Mouse (Mus musculus) CD4-positive, CD25-positive, alpha-beta regulatory T cell, adult 2 months (primary cell): ENCODE results near the gene Btbd35f7.
"Not testable (repeated sequence)": the region's sequence is repeated elsewhere in the genome, so short reads cannot be mapped to it uniquely, and the experiment has no call there.

Source experiments
- DNase-seq: peaks from one replicate; pipeline ENCODE4 v3.0.0-alpha.2; 2012; ENCODE audit warnings: low read depth, low spot score

Btbd35f7 gene

DNA sequence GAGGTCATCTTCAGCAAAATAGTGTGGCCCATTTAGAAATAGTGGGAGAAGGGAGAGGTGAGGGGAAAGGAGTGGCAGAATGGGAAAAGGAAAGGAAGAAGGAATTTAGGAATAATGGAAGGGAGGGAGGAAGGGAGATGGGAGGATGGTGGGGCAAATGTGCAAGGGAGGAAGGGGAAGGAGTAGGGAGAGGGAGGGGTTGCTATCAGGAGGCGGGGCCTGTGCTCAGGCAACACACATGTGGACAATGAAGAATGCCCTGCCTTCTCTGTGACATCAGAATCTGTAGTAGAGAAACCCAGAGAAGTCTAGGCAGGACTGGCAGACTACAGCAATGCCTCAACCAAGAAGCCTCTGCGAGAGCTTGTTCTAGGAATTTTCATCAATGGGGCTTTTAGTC is at the start of gene Btbd35f7:
Gene Btbd35f7, plus strand, starts transcription at position 301 of the 400 bp plus-strand sequence.
- DNase-seq = not testable (repeated sequence)
